Mouse (Mus musculus) mouse embryonic stem cell (cell line): ENCODE data around the gene Ccl28.
"Not testable (repeated sequence)": the region's sequence is repeated elsewhere in the genome, so short reads cannot be mapped to it uniquely, and the experiment has no call there.

Experiments used
- in situ Hi-C, 2 experiments: fragments of 300-500 bp; cut with MboI; formaldehyde crosslinking; loops; 1 replicate in 1 of 2; 3 replicates in 1 of 2; pipeline ENCODE4 v1.14.3; 2019 to 2020; ENCODE audit warnings: low sequenced_read_pairs in 2 of 2, low pct_unique_long_range_greater_than_20kb in 1 of 2, mixed read lengths in 1 of 2; ENCODE audit not compliant: unreplicated experiment in 1 of 2

The Ccl28 gene

DNA sequence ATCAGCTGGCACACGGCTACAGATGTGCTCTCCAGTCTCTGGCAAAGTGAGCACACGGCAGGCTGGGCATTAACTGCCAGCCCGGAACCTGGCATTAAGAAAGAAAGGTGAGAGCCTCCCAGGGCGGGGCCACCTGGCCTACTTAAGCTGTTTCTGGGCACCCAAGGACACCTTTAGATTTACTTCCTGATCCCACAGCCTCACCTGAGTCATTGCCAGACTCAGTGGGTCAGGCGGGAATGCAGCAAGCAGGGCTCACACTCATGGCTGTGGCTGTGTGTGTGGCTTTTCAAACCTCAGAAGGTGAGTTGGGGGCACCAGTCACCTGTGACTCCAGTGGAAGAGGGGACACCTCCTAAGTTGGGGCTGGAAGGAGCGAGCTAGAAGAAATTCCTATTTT, at the start of gene Ccl28:
TSS of gene Ccl28 (plus strand) at position 186 of the 400 bp plus-strand sequence.
- in situ Hi-C loops, result no loop called here

DNA sequence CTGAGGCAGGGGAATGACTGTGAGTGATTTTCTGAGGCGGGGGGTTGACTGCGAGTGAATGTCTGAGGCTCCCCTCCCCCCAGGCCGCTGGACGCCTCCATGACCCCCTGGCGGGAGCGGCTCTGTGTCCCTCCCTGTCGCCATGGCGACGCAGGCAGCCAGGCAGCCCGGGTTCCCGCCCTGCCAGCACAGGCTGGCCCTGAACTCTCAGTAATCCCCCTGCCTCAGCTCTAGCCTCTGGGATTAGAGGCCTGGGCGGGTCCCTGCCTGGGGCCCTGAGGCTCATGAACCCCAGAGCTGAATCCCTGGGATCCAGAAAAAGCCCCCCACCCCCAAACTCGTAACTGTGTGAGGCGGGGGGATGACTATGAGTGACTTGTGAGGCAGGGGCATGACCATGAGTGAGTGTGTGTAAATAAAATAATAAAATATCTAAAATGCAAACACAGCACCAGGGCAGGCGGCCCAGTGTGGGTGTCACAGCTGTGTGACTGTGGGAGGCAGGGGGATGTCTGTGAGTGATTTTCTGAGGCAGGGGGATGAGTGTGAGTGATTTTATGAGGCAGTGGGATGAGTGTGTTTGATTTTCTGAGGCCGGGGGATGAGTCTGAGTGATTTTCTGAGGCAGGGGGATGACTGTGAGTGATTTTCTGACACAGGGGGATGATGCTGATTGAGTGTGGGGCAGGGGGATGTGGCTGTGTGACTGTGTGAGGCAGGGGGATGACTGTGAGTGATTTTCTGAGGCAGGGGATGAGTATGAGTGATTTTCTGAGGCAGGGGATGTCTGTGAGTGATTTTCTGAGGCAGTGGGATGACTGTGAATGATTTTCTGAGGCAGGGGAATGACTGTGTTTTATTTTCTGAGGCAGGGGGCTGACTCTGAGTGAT, 27.1 kb upstream of the Ccl28 start:
- in situ Hi-C loops, result not testable (repeated sequence)

DNA sequence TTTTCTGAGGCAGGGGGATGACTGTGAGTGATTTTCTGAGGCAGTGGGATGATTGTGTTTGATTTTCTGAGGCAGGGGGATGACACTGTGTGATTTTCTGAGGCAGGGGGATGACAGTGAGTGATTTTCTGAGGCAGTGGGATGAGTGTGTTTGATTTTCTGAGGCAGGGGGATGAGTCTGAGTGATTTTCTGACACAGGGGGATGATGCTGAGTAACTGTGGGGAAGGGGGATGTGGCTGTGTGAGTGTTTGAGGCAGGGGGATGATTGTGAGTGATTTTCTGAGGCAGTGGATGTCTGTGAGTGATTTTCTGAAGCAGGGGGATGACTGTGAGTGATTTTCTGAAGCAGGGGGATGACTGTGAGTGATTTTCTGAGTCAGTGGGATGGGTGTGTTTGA, 25.2 kb upstream of the Ccl28 start:
- in situ Hi-C loops, result not testable (repeated sequence)

DNA sequence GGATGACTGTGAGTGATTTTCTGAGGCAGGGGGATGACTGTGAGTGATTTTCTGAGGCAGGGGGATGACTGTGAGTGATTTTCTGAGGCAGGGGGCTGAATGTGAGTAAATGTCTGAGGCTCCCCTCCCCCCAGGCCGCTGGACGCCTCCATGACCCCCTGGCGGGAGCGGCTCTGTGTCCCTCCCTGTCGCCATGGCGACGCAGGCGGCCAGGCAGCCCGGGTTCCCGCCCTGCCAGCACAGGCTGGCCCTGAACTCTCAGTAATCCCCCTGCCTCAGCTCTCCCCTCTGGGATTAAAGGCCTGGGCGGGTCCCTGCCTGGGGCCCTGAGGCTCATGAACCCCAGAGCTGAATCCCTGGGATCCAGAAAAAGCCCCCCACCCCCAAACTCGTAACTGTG, 24.6 kb upstream of the Ccl28 start:
- in situ Hi-C loops, result not testable (repeated sequence)

DNA sequence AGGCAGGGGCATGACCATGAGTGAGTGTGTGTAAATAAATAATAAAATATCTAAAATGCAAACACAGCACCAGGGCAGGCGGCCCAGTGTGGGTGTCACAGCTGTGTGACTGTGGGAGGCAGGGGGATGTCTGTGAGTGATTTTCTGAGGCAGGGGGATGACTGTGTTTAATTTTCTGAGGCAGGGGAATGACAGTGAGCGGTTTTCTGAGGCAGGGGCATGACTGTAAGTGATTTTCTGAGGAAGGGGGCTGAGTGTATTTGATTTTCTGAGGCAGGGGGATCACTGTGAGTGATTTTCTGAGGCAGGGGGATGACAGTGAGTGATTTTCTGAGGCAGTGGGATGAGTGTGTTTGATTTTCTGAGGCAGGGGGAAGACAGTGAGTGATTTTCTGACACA, 24.1 kb upstream of the Ccl28 start:
- in situ Hi-C loops, result not testable (repeated sequence)

DNA sequence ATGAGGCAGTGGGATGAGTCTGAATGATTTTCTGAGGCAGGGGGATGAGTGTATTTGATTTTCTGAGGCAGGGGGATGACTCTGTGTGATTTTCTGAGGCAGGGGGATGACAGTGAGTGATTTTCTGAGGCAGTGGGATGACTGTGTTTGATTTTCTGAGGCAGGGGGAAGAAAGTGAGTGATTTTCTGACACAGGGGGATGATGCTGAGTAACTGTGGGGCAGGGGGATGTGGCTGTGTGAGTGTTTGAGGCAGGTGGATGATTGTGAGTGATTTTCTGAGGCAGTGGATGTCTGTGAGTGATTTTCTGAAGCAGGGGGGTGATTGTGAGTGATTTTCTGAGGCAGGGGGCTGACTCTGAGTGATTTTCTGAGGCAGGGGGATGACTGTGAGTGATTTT, 23.5 kb upstream of the Ccl28 start:
- in situ Hi-C loops, result not testable (repeated sequence)

DNA sequence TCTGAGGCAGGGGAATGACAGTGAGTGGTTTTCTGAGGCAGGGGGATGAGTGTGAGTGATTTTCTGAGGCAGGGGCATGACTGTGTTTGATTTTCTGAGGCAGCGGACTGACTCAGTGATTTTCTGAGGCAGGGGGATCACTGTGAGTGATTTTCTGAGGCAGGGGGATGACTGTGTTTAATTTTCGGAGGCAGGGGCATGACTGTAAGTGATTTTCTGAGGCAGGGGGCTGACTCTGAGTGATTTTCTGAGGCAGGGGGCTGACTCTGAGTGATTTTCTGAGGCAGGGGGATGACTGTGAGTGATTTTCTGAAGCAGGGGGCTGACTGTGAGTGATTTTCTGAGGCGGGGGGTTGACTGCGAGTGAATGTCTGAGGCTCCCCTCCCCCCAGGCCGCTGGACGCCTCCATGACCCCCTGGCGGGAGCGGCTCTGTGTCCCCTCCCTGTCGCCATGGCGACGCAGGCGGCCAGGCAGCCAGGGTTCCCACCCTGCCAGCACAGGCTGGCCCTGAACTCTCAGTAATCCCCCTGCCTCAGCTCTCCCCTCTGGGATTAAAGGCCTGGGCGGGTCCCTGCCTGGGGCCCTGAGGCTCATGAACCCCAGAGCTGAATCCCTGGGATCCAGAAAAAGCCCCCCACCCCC, 20.8 kb upstream of the Ccl28 start:
- in situ Hi-C loops, result not testable (repeated sequence)

DNA sequence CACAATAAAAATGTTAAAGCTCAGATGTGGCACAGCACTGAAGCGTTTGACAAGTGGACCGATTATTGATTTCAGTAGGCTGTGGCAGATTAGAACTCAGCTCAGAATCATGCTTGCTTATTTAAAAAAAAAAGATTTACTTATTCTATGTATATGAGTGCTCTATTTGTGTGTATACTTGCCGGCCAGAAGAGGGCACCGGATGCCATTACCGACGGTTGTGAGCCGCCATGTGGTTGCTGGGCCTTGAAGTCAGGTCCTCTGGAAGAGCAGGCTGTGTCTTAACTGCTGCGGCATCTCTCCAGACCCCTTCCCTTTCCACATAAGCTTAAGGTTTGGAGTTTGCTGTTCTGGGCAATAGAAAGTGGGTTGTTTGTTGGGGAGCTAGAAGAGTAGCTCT, 19.7 kb upstream of the Ccl28 start:
- in situ Hi-C loops, result not testable (repeated sequence)

DNA sequence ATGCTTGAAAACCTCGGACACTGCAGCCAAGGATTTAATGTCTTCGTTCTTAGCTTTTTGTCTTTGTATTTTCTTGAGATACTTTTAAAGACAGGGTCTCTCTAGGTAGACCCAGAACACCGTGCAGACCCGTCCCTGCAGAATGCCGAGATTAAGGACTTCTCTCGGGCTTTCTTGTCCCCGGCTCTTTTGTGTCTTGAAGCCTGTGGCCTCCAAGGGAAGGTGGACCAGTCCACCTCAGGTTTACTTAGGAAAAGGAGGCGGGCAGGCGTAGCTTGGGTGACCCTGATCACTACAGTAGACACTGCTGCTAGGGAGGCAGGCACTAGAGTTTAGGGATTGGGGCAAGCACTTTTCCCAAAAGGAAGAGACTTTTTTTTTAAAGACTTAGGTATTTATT, 19.3 kb upstream of the Ccl28 start:
- in situ Hi-C loops, result not testable (repeated sequence)

DNA sequence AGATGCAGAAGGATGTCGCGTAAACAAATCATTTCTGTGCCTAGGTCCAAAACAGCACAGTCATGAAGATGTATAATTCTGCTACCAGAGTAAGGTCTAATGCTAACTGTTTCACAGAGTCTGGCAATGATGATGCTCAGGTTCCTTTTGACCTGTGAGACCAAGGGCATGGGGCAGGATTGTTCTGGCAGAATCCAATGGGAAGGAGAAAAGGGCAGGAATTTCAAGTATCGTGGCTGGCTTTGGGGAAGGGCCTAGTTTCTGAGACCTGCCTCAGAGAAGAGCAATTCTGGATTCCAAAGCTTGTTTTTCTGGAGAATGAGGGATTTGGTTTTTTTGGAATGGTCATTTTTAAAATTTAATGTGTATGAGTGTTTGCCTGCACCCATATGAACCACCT, 4.8 kb upstream of the Ccl28 start:
- in situ Hi-C loops, result no loop called here

DNA sequence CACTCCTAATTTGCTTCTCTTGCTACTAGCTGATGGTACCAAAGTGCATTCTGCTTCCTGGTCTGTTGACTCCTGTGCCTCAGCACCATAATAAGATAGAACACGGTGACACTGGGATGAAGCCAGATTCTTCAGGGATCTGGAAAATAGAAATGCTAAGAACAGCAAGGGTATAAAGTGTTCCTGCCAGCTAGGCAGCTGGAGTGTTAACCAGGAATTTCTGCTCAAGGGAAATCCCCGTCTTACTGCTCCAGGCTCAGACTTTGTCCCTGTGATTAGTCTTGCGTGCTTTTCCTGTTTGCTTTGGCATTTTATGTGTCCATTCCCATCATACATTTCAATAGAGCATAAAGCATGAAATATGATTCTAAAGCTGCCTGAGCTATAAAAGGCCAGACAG, 3.9 kb upstream of the Ccl28 start:
- in situ Hi-C loops, result no loop called here

DNA sequence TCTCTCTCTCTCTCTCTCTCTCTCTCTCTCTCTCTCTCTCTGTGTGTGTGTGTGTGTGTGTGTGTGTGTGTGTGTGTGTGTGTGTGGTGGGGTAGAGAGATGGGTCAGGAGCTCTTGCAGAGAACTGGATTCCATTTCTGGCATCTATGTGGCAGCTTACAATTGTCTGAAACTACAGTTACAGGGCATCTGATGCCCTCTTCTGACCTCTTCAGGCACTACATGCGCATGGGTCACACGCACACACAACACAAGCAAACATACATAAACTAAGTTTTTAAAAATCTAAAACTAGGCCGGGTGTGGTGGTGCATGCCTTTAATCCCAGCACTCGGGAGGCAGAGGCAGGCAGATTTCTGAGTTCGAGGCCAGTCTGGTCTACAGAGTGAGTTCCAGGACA, 2.3 kb downstream of the Ccl28 start:
- in situ Hi-C loops, result not testable (repeated sequence)

DNA sequence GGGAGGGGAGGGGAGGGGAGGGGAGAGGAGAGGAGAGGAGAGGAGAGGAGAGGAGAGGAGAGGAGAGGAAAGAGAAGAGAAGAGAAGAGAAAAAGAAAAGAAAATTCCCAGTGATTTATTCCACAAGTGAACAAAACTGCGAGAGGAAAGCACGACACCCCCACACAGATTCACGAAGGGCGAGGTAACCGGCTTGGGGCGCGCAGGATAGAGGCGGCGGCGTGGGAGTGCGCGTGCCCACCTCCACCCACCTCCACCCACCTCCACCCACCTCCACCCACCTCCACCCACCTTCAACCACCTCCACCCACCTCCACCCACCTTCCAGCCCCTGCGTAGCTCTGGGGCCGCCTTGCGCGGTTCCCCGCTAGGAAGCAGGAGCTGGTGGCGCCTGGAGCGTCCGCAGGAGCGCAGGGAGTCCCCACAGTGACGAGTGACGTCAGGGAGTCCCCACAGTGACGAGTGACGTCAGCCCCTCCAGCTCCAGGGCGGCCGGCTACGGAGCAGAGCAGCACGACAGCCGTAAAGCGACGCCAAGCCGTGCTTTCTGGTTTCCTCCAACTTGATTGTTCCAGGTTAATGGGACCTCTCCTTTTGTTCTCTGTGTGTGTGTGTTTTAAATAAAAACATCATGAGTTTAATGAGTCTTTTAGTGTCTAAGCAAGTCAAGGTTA, 8.0 kb downstream of the Ccl28 start:
- in situ Hi-C loops, result no loop called here

DNA sequence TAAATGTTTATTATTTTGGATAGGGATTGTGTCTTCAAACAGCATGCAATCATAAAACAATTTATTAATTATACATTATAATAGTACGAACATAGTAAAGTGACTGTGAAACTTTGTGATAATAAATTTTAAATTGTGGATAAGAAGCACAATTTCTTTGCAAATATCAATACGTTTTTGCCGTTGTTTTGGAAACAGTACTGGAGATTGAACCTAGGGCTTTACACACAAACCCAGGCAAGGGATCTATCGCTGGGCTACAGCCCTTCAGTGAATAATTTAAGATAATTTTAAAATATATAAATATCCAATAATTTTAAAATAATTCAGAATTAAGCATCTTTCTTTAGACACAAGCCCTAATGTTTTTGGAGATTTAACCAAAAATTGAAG, 8.5 kb downstream of the Ccl28 start:
- in situ Hi-C loops, result no loop called here

DNA sequence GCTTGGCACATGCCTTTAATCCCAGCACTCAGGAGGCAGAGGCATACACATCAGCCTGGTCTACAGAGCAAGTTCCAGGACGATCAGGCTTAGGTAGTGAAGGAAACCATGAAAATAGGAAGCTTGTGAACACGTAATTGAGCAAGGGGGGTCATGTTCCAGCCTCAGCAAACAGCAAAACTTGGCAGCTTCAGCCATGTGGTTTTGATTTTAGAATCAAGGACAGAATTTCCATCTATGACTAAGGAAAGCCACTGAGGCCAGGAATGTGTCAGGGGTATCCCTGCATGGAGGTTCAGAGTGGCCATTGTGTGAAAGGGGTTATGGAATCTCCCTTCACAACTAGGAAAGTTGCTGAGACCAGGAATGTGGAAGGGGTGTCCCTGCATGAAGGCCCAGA, 11.9 kb downstream of the Ccl28 start:
- in situ Hi-C loops, result loop anchor here in 1 of 2 experiments (5.0 kb wide), 1 partner anchor 57 kb away; the partner anchor contains the start of gene Hmgcs1

DNA sequence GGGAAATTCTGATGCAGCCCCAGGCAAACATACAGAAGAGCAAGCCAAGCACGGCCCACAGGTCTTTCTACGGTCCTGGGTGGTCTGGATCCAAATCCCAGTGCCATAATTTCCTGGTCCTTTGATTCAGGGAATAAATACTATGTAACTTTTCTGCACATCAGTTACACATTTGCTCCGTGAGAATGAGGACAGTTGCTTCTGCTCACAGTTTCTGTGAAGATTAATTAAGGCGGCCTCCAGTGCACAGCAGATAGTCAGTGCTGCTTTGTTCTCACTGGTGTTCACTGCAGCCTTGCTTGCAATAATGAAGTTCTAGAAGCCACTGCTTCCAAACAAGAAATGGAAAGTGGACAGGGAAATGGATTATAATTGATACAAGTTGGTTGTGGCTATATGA, 14.2 kb downstream of the Ccl28 start:
- in situ Hi-C loops, result loop anchor here in 1 of 2 experiments (5.0 kb wide), 1 partner anchor 54 kb away; the partner anchor contains the start of gene Hmgcs1

DNA sequence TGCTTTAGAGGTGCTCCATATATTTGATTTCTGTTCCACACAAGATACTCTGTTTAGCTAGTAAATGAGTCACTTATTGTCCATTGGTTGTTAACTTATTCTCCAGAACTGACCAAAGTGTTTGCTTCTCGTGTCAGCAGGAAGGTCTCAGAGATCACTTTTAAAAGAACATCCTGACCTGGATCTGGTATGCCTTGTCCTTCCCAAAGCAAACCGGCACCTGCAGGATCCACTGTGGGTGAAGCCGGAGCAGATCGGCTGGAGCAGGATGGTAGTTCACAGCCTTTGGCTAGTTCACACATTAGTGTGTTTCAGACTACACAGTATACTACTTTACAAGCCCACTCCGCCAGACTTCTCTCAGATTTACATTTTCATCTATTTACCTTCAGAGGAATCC, 14.8 kb downstream of the Ccl28 start:
- in situ Hi-C loops, result loop anchor here in 1 of 2 experiments (5.0 kb wide), 1 partner anchor 54 kb away; the partner anchor contains the start of gene Hmgcs1

DNA sequence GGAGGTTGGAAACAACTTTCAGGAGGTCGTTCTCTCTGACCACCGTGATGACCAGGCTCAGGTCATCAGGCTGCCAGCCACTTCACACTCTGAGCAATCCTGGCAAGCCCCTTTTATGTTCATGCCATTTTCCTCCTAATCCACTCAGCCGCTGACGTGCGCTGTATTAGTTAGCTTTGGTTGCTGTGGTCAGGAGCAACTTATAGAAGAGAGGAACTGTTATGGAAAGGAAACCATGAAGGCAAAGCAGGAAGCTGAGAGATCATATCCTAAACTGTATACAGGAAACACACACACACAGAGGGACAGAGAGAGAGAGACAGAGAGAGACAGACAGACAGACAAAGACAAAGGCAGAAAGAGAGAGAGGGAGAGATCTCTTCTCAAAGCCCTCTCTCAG, 15.7 kb downstream of the Ccl28 start:
- in situ Hi-C loops, result loop anchor here in 1 of 2 experiments (5.0 kb wide), 1 partner anchor 53 kb away; the partner anchor contains the start of gene Hmgcs1

DNA sequence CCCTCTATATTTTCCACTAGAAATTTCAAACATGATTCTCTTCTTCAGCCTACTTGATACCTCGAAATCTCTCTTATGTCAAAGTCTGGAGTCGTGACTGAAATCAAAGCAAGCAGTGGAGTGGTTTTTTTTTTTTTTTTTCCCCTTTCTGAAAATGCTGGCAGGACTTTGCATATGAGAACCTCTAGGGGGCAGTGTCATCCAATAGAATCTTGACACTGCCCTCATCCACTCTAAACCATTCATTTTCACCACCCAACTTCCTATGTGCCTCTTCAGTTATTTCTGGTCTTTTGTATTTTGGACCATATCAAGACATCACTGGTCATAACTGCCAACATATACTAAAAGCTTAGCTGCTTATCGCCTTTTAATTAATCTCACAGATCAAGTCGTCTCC, 16.9 kb downstream of the Ccl28 start:
- in situ Hi-C loops, result no loop called here
